Mouse (Mus musculus) hematopoietic stem cell, adult 5-6 weeks (primary cell): ENCODE measurements around the gene Akap2. TPM values are rescaled to one million over a fixed set of nuclear protein-coding genes. Genes with fewer than 3 reads are reported as not detected.
A peak's percentile ranks its signal among the peaks of the same experiment; 100 is the strongest.

Source experiments
- ATAC-seq, 2 experiments: fragments of 125-278 bp in 1 of 2; replicated peaks in 1 of 2; 2 replicates each; pipeline ENCODE4 v1.8.0; 2016 to 2017; ENCODE audit warnings: inconsistent platforms in 2 of 2, mild to moderate bottlenecking in 2 of 2, moderate number of reproducible peaks in 2 of 2, low read depth in 1 of 2, moderate TSS enrichment in 1 of 2; ENCODE audit not compliant: low FRiP score in 2 of 2, poor library complexity in 2 of 2, severe bottlenecking in 2 of 2, insufficient read depth in 1 of 2, low TSS enrichment in 1 of 2
- total RNA-seq: library from RNA; stranded (forward); fragments of 172-1452, 232-1000 nt; gene quantifications from 2 replicates; pipeline ENCODE4 v1.2.3, GENCODE M21; 2017

The Akap2 gene
- total RNA-seq = under 0.01 TPM in 1 of 2 replicates, not detected in the other

DNA sequence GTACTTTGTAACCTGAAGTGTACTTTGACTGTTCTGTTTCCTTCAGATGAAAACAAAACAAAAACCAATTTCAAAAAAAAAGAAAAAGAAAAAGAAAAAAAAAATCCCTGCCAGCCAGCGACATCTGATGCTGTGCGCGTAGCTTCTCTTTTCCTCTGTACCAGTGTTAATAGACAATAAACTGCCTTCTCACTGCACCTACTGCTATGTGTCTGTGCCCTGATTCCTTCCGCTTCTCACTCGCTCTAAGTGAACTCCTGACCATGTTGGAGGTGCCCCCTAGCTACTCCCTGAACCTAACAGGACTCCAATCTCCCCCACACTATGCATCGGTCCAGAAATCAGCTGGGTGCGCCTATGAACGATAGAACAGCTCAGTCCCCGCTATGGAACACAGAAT lies at the start of gene Akap2:
Gene Akap2, plus strand, starts transcription at position 304 of the 400 bp plus-strand sequence.
- ATAC-seq = no peak

DNA sequence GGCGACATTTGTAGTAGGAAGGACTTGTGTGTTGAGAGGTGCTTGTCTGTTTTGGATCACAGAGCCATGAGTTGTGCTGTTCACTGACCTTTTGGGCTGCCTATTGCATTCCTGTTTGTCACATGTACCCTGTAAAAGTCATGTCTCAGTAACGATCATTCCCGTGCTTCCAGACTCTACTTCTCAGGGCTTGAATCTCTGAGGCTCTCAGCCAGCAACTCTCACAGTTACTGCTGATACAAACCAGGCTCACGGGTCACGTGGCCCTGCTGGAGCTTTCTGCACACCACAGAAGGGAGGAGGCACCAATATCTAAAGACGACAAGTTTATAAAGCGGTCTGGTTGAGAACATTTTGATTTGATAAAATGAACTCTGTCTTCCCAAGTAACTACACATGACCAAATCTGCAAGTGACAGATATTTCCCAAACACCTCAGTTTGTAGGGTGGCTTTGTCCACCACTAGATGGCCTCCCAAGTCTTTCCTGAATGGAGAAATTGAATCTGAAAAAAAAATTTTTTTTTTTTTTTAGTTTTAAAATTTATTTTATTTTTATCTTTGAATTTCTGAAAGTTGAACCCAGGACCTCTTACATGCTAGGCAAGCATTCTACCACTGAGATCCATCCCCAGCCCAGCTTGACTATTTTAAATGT lies 46.5 kb upstream of the Akap2 start:
- ATAC-seq = no peak

DNA sequence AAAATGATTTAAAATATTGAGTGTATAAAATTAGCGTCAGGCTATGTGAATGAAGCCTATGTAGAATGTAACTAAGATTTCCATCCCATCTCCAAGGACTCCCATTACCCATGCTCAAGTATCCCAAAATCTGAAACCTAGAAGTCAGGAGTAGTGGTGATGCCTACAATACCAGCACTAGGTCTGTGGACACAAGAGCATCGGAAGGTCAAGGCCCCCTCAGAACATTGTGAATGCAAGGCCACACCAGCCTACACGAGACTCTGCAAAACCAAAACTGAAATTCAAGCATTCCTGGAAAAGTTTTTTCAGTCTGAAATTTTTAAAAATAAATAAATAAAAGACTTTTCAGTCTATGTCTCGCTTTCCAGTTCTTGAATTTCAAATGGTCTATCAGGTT lies 44.9 kb upstream of the Akap2 start:
- no peak for ATAC-seq

DNA sequence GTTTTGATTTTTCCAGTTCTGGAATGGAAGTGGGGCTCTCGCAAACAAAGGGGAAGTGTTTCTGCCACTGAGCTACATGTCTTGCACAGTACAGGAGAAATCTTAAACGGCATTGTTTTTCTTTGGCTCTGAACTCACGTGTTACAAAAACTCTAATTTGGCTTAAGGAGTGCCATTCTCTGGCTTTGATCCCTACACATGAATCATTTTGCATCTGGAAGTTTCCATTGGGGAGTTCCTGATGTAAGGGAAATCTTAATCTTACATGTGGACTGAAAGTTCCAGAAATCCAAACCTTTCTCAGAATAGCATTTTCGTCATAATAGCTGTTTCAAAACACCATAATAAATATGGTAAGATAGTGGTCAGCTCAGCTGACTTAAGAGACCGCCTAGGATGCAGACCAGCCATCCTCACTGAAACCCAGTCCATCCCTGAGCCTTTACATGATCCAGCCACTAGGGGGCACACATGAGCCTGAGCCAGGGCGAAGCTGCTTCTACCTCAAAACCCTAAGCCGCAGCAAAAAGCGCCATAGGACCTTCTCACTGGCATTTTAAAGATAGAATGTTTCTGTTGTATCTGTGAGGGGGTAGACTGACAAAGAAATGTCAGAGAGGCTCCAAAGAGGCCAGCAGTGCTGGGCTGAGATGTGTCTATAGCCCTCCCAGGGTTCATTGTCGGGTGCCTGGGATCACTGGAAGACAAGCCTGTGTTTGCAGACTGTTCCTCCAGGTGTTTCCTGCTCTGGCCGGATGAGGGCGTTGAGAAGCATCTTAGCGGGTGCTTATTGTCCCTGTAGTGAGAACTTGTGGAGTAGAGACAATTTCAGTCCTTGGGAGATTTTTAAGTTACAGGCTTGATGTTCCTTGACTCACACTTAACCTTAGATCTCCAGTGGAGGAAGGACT lies 44.2 kb upstream of the Akap2 start:
- peak; percentile 71 to 90 for ATAC-seq

DNA sequence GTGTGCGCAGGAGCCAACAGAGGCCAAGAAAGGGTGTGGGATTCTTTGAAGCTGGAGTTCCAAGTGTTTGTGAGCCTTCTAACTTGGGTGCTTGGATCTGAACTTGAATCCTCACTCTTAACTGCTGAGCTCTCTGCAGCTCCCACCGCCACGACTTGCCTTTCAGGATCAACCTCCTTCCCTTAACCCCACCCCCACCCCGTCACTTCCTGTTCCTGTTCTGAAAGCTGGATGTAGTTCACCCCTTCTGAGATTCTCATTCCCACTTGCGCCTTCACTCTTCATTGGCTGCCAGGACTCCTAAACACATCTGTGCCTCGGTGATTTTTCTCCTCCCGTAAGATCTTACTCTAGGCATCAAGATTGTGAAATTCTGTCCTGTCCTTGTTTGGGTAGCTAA lies 43.1 kb upstream of the Akap2 start:
- no peak for ATAC-seq

DNA sequence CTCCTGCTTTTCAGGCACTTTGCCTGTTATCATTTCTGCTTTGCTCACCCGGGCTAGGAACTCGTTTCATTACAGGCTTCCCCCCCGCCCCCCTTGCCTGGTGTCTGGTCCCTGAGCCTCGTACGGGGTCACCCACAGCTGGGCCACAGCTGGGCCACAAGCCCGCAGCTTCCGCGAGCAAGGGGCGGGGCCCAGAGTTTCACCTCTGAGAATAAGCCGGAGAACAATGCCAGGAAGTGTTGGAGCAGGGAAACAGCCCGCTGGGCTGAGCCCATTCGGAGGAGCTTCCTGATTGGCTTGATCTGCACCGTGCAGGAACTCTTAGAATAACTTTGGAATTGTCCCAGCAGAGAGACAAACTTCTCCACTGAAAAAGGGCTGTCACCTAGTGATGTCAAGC lies 42.1 kb upstream of the Akap2 start:
- ATAC-seq = peak; percentile 52 to 55

DNA sequence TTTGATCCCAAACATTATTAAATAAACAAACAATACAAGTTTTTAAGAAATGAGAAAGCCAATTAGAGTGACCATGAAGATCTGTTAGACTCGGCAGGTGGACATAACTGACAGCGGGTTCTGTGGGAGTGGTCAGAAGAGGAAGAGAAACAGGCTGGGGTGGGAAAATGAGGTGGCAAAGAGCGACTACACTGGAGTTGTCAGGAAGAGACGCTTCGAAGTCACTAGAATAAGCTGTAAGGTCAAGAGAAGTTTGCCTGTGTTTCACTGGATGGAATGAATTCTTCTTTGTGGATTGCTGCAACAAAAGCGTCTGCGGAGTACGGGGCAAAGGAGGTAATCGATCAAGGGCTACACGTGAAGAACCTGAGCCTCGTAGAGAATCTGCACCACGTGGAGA lies 39.5 kb upstream of the Akap2 start:
- ATAC-seq = no peak

DNA sequence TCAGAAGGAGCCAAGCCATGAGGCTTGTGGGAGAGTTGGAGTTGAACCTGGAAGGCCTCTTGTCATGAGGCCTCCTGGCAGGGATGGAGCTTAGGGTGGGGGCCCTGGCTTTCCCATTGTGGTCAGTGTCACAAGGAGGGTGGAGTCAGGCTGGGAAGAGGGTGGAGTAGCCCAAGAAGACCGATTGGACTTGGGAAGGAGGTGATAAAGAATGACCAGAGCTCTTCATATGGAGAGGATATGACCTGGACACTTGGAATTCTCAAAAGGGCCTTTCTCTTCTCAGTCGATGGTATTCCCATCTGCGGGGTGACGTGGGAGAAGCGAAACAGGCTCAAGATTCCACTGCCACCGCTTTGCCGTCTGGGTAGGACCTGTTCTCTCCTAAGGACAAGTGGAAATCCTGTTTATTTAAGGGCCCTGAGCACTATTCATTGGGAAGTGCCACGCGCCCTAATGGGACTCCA lies 38.4 kb upstream of the Akap2 start:
- no peak for ATAC-seq

DNA sequence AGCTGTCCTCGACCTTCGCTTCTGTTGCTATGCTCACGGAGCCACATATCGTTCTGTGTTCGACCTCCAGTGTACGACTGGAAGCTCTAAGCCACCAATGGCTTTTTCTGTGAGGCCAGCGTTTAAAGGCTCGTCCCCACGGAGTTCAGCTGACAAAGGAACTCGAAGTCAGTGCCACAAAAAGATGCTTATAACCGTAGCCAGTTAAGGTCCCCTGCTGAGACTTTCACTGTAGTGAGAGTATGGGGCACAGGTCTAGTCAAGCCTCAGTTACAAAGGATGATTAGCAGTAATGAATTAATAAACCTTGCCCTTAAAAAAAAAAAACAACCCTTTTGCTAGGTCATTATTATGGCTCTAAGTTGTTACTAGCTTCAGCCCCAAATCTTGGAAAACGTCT lies 37.3 kb upstream of the Akap2 start:
- ATAC-seq = no peak

DNA sequence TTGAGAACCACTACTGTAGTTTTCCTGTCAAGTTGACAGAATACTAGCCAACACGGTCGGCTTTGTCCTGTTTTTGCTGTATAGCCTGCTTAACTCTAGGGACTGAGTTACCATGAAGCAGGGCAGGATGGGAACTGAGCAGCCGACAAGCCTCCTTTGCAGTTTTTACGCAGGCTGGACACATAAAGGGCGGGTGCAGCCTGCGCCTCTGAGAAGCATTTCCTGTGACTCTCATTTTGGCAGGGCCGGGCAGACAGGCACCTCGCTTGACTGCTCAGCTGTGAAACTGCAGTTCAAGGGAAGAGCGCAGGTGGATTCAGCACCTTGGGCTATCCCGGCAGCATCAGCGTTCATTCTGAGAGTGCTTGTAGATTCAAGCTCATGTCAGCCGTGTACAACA lies 35.9 kb upstream of the Akap2 start:
- ATAC-seq = 0 out of 4 replicates have a peak, but pooled peaks of 1 of the 2 experiments have one; percentile 22

DNA sequence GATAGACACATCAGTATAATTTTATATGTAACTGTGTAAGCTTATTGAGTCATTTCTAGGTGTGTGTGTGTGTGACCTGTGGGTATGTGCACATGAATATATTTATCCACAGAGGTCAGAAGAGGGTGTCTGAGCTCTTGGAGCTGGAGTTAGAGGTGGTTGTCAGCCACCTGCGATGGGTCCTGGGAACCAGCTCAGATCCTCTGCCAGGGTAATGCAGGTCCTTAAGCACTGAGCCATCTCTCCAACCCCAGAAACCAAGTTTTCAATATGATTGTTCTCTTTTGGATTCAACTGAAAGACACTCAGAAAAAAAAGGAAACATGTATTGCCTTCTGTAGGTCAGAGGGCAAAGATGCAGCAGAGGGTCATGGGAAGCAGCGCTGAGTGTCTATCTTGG lies 35.1 kb upstream of the Akap2 start:
- no peak for ATAC-seq

DNA sequence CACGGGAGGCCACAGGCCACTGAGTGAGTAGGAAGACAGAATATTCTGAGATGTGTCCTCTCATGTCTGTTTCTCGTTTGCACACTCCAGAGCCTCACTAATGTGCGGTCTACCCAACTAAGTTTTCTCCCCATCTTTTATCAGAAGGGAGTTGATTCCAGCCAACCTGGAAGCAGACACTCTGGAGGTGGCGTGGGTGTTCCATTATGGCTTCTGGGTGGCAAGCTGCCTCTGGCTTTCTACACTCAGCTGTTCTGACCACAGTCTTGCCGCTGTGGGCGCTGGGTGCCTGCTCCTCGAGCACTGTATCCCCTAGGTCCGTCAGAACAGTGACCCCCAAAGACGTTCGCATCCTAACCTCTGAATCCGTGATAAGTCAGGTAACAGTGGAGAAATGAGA lies 34.5 kb upstream of the Akap2 start:
- ATAC-seq = no peak

DNA sequence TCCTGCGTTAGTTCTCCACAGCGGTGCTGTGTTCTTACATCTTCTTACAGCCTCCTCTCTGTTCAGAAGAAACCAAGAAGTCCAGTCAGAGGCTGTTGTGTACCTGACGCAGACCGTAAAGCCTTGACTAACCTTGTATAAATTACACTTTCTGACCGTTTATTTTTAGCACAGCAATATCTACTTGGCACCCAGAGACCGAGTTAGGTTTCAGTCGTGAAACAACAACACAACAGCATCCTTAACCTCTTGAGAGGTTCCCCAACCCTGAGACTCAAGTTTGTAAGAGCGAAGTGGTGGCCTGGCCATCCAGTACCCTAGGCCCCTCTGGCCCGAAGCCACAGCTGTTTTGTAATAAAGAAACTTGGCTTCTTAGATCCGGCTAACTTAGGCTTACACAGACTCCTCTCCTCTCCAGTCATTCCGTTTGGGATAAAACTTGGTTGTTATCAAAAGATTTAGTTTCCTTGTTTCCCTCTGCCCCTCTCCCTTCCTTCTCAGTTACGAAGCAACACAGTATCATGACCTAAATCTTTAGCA lies 32.7 kb upstream of the Akap2 start:
- ATAC-seq = no peak

DNA sequence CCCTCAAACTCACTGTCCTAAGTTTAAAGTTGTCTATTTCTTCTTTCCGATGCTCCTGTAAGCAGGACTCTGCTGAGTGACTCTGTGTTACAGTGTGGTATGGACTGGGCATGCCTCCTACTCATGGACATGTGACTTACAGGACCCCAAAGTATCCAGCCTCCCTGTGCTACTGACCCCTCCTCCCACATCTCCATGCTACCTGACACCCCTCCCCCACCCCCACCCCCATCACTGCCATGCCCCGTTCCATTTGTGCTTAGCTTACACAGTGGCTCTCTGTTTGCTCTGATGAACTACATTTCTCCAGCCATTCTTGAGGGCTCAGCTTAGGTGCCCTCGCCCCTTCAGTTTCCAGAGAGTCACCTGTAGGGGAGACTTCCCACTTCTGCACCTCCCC lies 30.7 kb upstream of the Akap2 start:
- no peak for ATAC-seq

DNA sequence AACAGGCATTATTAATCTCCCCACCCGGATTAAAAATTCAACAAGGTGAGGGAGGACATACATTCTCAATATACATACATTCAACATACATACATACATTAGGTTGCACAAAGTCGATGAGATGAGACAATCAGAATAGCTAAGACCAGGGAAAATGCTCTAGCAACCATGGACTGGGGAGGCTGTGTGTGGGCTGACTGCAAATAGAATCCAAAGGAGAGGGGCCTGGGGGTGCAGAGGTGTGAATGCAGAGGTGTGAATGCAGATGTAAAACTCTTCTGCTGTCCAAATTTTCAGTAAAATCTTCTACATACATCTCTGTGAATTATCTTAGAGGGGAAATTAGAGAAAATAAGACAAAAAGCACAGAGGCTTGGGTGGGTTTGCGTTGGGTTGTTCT lies 29.9 kb upstream of the Akap2 start:
- no peak for ATAC-seq

DNA sequence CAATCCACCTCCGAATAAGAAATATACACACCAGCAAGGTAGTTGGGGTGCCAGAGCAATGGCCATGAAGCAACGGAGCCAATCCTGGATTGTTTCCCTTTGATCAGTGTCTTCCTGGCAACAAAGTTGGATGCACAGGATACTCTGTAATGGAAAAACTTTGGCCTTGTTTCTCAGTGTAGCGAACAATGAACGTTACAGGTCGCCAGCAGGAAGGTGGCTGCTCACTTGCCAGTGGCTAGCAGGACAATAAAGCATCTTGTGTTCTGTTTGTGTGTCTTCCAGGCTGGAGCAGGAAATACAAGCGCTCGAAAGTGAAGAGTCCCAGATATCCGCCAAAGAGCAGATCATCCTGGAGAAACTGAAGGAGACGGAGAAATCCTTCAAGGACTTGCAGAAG lies 29.3 kb upstream of the Akap2 start:
- no peak for ATAC-seq

DNA sequence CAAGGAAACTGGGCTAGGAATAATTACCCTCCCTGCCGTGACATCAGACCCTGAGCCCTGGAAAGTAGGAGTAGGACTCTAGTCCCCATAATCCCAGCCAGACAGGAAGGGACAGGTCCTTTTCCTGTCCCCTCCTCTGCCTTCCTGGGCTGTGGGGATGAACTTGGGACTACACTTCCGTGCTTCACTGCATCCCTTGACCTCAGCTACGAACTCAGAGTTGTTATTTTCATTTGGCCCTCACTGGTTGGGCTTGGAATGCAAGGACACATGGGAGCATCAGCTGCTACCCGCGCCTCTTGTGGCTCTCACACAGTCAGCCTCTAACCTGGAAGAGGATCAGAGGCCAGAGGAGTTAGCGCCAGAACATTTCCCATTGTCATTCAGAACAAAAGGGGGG lies 27.5 kb upstream of the Akap2 start:
- no peak for ATAC-seq

DNA sequence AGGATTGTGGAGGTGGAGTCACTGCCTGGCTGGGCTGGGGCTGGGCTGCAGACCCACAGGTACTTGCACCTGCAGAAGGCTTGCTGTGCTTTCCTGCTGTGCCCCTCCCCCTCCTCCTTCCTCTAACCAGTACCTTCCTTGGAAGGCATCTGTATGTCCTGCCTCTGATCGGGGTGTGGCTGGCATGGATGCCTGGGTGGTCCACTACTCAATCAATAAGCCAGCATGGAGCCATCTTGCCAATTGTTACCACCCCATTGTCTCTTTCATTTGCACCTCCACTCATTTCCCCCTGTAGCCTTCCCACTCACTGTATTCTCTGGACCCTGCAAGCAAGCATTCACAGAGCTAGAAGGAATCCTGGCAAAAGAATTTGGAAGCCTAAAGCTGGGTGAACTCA lies 26.7 kb upstream of the Akap2 start:
- ATAC-seq = no peak
